Mouse (Mus musculus): ENCODE results near the gene Ripor3. TPM values are rescaled to one million over a fixed set of nuclear protein-coding genes. Genes with fewer than 3 reads are reported as not detected.

The Ripor3 gene
- polyA plus RNA-seq, 1 experiment from 2014 or later, result 3.6 TPM

GRCm38 (mm10) chr2:168049002-168049635, 38.7 kb upstream of the Ripor3 start:
- H3K9me3 ChIP-seq, result no peaks in the 10 kb centered on the region
- H3K36me3 ChIP-seq, result no peaks in the 10 kb centered on the region
- peak overlapping the region; percentile 95 for H3K4me2 ChIP-seq (replicated peaks)
- peaks cover 27% of the 10 kb centered on the region for H3K27me3 ChIP-seq
- no peak for ATAC-seq (ENCODE audit: insufficient number of reproducible peaks, insufficient read depth, low FRiP score, low TSS enrichment)
- H3K27ac ChIP-seq, result 0 out of 2 replicates have a peak overlapping the region, but pooled peaks have one; percentile 54
- H3K4me3 ChIP-seq, result peak overlapping the region; percentile 54
- WGBS, result 9% methylated on average over 16 of the region's 16 CpGs
- peak overlapping the region; percentile 42; the same call in 1 of the 2 replicates for H3K9ac ChIP-seq
- H3K4me1 ChIP-seq, result peaks cover 31% of the 10 kb centered on the region

- H3K36me3 ChIP-seq, result no peaks in the 10 kb centered on the region
- H3K27ac ChIP-seq, result peak overlapping the region; percentile 74; the same call in 1 of the 2 replicates
- H3K27me3 ChIP-seq, result peaks cover 23% of the 10 kb centered on the region
- no peaks in the 10 kb centered on the region for H3K9me3 ChIP-seq
- WGBS, result 66% methylated on average over 4 of the region's 4 CpGs
- no peak overlapping the region for H3K4me2 ChIP-seq (replicated peaks)
- H3K4me1 ChIP-seq, result peaks cover 31% of the 10 kb centered on the region
- H3K4me3 ChIP-seq, result no peak overlapping the region
- no peak for ATAC-seq (ENCODE audit: insufficient number of reproducible peaks, insufficient read depth, low FRiP score, low TSS enrichment)
- no peak overlapping the region for H3K9ac ChIP-seq
These were observed 36.0 kb upstream of the Ripor3 start for GRCm38 (mm10) chr2:168046467-168046866.

GRCm38 (mm10) chr2:168045771-168046170, 35.4 kb upstream of the Ripor3 start:
- Histone ChIP-seq H3K9me3 (no peaks in the 10 kb centered on the region), H3K4me3 (no peak overlapping the region), H3K9ac (no peak overlapping the region; the same call in 1 of the 2 replicates), H3K36me3 (no peaks in the 10 kb centered on the region), H3K4me2 (replicated peaks) (no peak overlapping the region), H3K27me3 (peaks cover 18% of the 10 kb centered on the region), H3K4me1 (peaks cover 30% of the 10 kb centered on the region), H3K27ac (peak overlapping the region; percentile 74)
- ATAC-seq (ENCODE audit: insufficient number of reproducible peaks, insufficient read depth, low FRiP score, low TSS enrichment), result no peak; the same call in 1 of the 2 replicates
- 17% methylated on average over 5 of the region's 5 CpGs for WGBS

- H3K4me3 ChIP-seq, result no peak overlapping the region
- H3K9me3 ChIP-seq, result no peaks in the 10 kb centered on the region
- H3K27me3 ChIP-seq, result peaks cover 16% of the 10 kb centered on the region
- H3K27ac ChIP-seq, result peak overlapping the region; percentile 74; the same call in 1 of the 2 replicates
- H3K9ac ChIP-seq, result no peak overlapping the region
- H3K4me2 ChIP-seq (replicated peaks), result no peak overlapping the region
- 61% methylated on average over 13 of the region's 13 CpGs for WGBS
- H3K4me1 ChIP-seq, result peaks cover 26% of the 10 kb centered on the region
- no peaks in the 10 kb centered on the region for H3K36me3 ChIP-seq
- ATAC-seq (ENCODE audit: insufficient number of reproducible peaks, insufficient read depth, low FRiP score, low TSS enrichment), result no peak
These were observed 34.9 kb upstream of the Ripor3 start for GRCm38 (mm10) chr2:168045357-168045756.

- H3K27me3 ChIP-seq, result peaks cover 12% of the 10 kb centered on the region
- no peaks in the 10 kb centered on the region for H3K9me3 ChIP-seq
- H3K36me3 ChIP-seq, result no peaks in the 10 kb centered on the region
- H3K27ac ChIP-seq, result no peak overlapping the region
- no peak overlapping the region for H3K4me2 ChIP-seq (replicated peaks)
- peaks cover 24% of the 10 kb centered on the region for H3K4me1 ChIP-seq
- 74% methylated on average over 10 of the region's 10 CpGs for WGBS
- H3K4me3 ChIP-seq, result no peak overlapping the region
- no peak for ATAC-seq (ENCODE audit: insufficient number of reproducible peaks, insufficient read depth, low FRiP score, low TSS enrichment)
- no peak overlapping the region for H3K9ac ChIP-seq
These were observed 34.4 kb upstream of the Ripor3 start for GRCm38 (mm10) chr2:168044681-168045287.

- H3K4me2 ChIP-seq (replicated peaks), result no peak overlapping the region
- no peak overlapping the region for H3K27ac ChIP-seq
- ATAC-seq (ENCODE audit: insufficient number of reproducible peaks, insufficient read depth, low FRiP score, low TSS enrichment), result no peak
- no peak overlapping the region for H3K4me3 ChIP-seq
- no peaks in the 10 kb centered on the region for H3K27me3 ChIP-seq
- H3K4me1 ChIP-seq, result peaks cover 14% of the 10 kb centered on the region
- H3K9ac ChIP-seq, result no peak overlapping the region
- H3K36me3 ChIP-seq, result no peaks in the 10 kb centered on the region
- 80% methylated on average over 6 of the region's 6 CpGs for WGBS
- H3K9me3 ChIP-seq, result no peaks in the 10 kb centered on the region
These were observed 31.6 kb upstream of the Ripor3 start for GRCm38 (mm10) chr2:168042019-168042418.

GRCm38 (mm10) chr2:168040751-168041150, 30.3 kb upstream of the Ripor3 start:
- no peak overlapping the region for H3K27ac ChIP-seq
- H3K4me3 ChIP-seq, result no peak overlapping the region
- H3K4me2 ChIP-seq (replicated peaks), result no peak overlapping the region
- H3K27me3 ChIP-seq, result no peaks in the 10 kb centered on the region
- H3K9me3 ChIP-seq, result no peaks in the 10 kb centered on the region
- no peaks in the 10 kb centered on the region for H3K36me3 ChIP-seq
- WGBS, result 29% methylated on average over 3 of the region's 3 CpGs
- no peak overlapping the region for H3K9ac ChIP-seq
- ATAC-seq (ENCODE audit: insufficient number of reproducible peaks, insufficient read depth, low FRiP score, low TSS enrichment), result no peak
- peaks cover 8% of the 10 kb centered on the region for H3K4me1 ChIP-seq

GRCm38 (mm10) chr2:168037063-168037462, 26.6 kb upstream of the Ripor3 start:
- Histone ChIP-seq H3K9me3 (no peaks in the 10 kb centered on the region), H3K36me3 (no peaks in the 10 kb centered on the region), H3K27ac (no peak overlapping the region), H3K27me3 (no peaks in the 10 kb centered on the region), H3K4me1 (no peaks in the 10 kb centered on the region), H3K9ac (no peak overlapping the region; the same call in 1 of the 2 replicates), H3K4me2 (replicated peaks) (no peak overlapping the region), H3K4me3 (no peak overlapping the region)
- WGBS, result 42% methylated on average over 3 of the region's 3 CpGs
- no peak for ATAC-seq (ENCODE audit: insufficient number of reproducible peaks, insufficient read depth, low FRiP score, low TSS enrichment)

- H3K9me3 ChIP-seq, result no peaks in the 10 kb centered on the region
- H3K4me3 ChIP-seq, result no peak overlapping the region
- H3K4me2 ChIP-seq (replicated peaks), result no peak overlapping the region
- no peaks in the 10 kb centered on the region for H3K4me1 ChIP-seq
- no peak overlapping the region for H3K27ac ChIP-seq
- ATAC-seq (ENCODE audit: insufficient number of reproducible peaks, insufficient read depth, low FRiP score, low TSS enrichment), result no peak
- no peaks in the 10 kb centered on the region for H3K36me3 ChIP-seq
- no peak overlapping the region for H3K9ac ChIP-seq
- WGBS, result 85% methylated on average over 6 of the region's 6 CpGs
- no peaks in the 10 kb centered on the region for H3K27me3 ChIP-seq
These were observed 25.5 kb upstream of the Ripor3 start for GRCm38 (mm10) chr2:168035907-168036306.

GRCm38 (mm10) chr2:168033905-168034304, 23.5 kb upstream of the Ripor3 start:
- Histone ChIP-seq H3K4me2 (replicated peaks) (no peak overlapping the region), H3K27ac (no peak overlapping the region), H3K4me3 (no peak overlapping the region), H3K9ac (no peak overlapping the region), H3K27me3 (no peaks in the 10 kb centered on the region), H3K9me3 (no peaks in the 10 kb centered on the region), H3K4me1 (no peaks in the 10 kb centered on the region), H3K36me3 (no peaks in the 10 kb centered on the region)
- ATAC-seq (ENCODE audit: insufficient number of reproducible peaks, insufficient read depth, low FRiP score, low TSS enrichment), result no peak
- WGBS, result 58% methylated on average over 10 of the region's 10 CpGs

GRCm38 (mm10) chr2:168031842-168032241, 21.4 kb upstream of the Ripor3 start:
- WGBS, result 86% methylated on average over 2 of the region's 2 CpGs
- 0 out of 2 replicates have a peak, but pooled peaks have one; percentile 36 for ATAC-seq (ENCODE audit: insufficient number of reproducible peaks, insufficient read depth, low FRiP score, low TSS enrichment)
- no peak overlapping the region for H3K4me2 ChIP-seq (replicated peaks)
- no peaks in the 10 kb centered on the region for H3K27me3 ChIP-seq
- no peaks in the 10 kb centered on the region for H3K4me1 ChIP-seq
- H3K9me3 ChIP-seq, result peaks cover 5% of the 10 kb centered on the region; the same call in 1 of the 2 replicates
- no peak overlapping the region for H3K4me3 ChIP-seq
- H3K9ac ChIP-seq, result no peak overlapping the region
- no peaks in the 10 kb centered on the region for H3K36me3 ChIP-seq
- H3K27ac ChIP-seq, result no peak overlapping the region

- H3K4me3 ChIP-seq, result no peak overlapping the region
- no peaks in the 10 kb centered on the region for H3K27me3 ChIP-seq
- no peak overlapping the region for H3K9ac ChIP-seq
- no peak for ATAC-seq (ENCODE audit: insufficient number of reproducible peaks, insufficient read depth, low FRiP score, low TSS enrichment)
- H3K36me3 ChIP-seq, result no peaks in the 10 kb centered on the region
- 0 out of 2 replicates have a peak, but pooled peaks cover 3% of the 10 kb centered on the region for H3K4me1 ChIP-seq
- H3K9me3 ChIP-seq, result peaks cover 5% of the 10 kb centered on the region; the same call in 1 of the 2 replicates
- 98% methylated on average over 3 of the region's 3 CpGs for WGBS
- H3K27ac ChIP-seq, result no peak overlapping the region
- H3K4me2 ChIP-seq (replicated peaks), result no peak overlapping the region
These were observed 18.0 kb upstream of the Ripor3 start for GRCm38 (mm10) chr2:168028376-168028775.
